Mouse (Mus musculus) adrenal gland, adult 2 months (tissue): ENCODE measurements around the gene Atp10a. TPM values are rescaled to one million over a fixed set of nuclear protein-coding genes. Genes with fewer than 3 reads are reported as not detected.

ENCODE experiments used
- DNase-seq: peaks from one replicate; pipeline ENCODE4 v3.0.0; 2021
- polyA plus RNA-seq: library from polyadenylated mRNA; depleted of rRNA; stranded (reverse); fragments of >200 nt; gene quantifications from 2 replicates; pipeline ENCODE4 v1.2.3, GENCODE M21; 2012
- total RNA-seq, 2 experiments: library from RNA; stranded (reverse); gene quantifications; 2 replicates each; pipeline ENCODE4 v1.2.3; 2021

Atp10a gene
- total and polyA plus RNA-seq, 3 experiments, result 35.2 to 83.7 (median 65.4) TPM

GRCm38 (mm10) chr7:58690069-58690923 lies 34.3 kb downstream of the Atp10a start:
- no peak for DNase-seq

GRCm38 (mm10) chr7:58690997-58691596 lies 35.1 kb downstream of the Atp10a start:
- no peak for DNase-seq

- DNase-seq, result no peak
Observed at GRCm38 (mm10) chr7:58692704-58693103, 36.7 kb downstream of the Atp10a start.

- DNase-seq, result no peak
Observed at GRCm38 (mm10) chr7:58693342-58693741, 37.4 kb downstream of the Atp10a start.

GRCm38 (mm10) chr7:58695661-58696060 lies 39.7 kb downstream of the Atp10a start:
- DNase-seq, result no peak

GRCm38 (mm10) chr7:58697092-58697491 lies 41.1 kb downstream of the Atp10a start:
- no peak for DNase-seq

GRCm38 (mm10) chr7:58698738-58699442 lies 42.9 kb downstream of the Atp10a start:
- DNase-seq, result no peak

- no peak for DNase-seq
Observed at GRCm38 (mm10) chr7:58701311-58701710, 45.3 kb downstream of the Atp10a start.

GRCm38 (mm10) chr7:58705158-58705557 lies 49.2 kb downstream of the Atp10a start:
- no peak for DNase-seq

GRCm38 (mm10) chr7:58709306-58709705 lies 53.3 kb downstream of the Atp10a start:
- DNase-seq, result no peak

- DNase-seq, result no peak
Observed at GRCm38 (mm10) chr7:58710312-58710711, 54.3 kb downstream of the Atp10a start.

GRCm38 (mm10) chr7:58711811-58712210 lies 55.8 kb downstream of the Atp10a start:
- no peak for DNase-seq

GRCm38 (mm10) chr7:58715576-58716144 lies 59.7 kb downstream of the Atp10a start:
- DNase-seq, result no peak

GRCm38 (mm10) chr7:58716626-58717025 lies 60.7 kb downstream of the Atp10a start:
- DNase-seq, result no peak

GRCm38 (mm10) chr7:58718556-58718955 lies 62.6 kb downstream of the Atp10a start:
- DNase-seq, result no peak

- DNase-seq, result no peak
Observed at GRCm38 (mm10) chr7:58719218-58719938, 63.4 kb downstream of the Atp10a start.

GRCm38 (mm10) chr7:58722250-58722649 lies 66.3 kb downstream of the Atp10a start:
- DNase-seq, result no peak

- no peak for DNase-seq
Observed at GRCm38 (mm10) chr7:58730201-58730600, 74.2 kb downstream of the Atp10a start.

- no peak for DNase-seq
Observed at GRCm38 (mm10) chr7:58730831-58731230, 74.9 kb downstream of the Atp10a start.

GRCm38 (mm10) chr7:58732406-58732805 lies 76.4 kb downstream of the Atp10a start:
- no peak for DNase-seq

- no peak for DNase-seq
Observed at GRCm38 (mm10) chr7:58733490-58733901, 77.5 kb downstream of the Atp10a start.
